Mouse (Mus musculus): ENCODE data around the gene Edrf1.

DNA sequence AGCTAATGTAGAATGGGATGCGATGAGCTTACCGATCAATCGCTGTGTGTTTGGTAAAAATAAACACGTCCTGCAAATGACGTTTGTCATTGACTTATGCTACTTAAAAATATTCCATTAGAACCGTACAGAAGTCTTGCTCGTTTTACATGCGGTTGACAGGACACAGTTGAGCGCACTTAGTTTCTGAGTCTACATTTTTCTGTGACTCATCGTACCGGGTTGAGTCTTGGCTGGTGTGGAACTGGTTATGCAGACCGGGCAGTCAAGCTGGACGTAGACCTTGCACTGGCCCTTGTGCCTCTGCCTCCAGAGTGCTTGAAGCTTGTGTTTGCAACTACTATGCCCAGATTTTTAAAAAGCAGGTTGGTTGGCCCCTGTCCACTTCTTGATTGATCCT is 963 bp downstream of the Edrf1 start:
- no peak for TF ChIP-seq CTCF (IDR thresholded peaks at IDR 0.05; ENCODE audit: low read depth)
- TF ChIP-seq EP300 (IDR thresholded peaks at IDR 0.05; ENCODE audit: low read depth): no peak

All from liver, postnatal 0 days (tissue).